Mouse (Mus musculus) limb, embryonic 15.5 days (tissue): ENCODE measurements around the gene Gm10024. TPM values are rescaled to one million over a fixed set of nuclear protein-coding genes. Genes with fewer than 3 reads are reported as not detected.
"Not testable (repeated sequence)": the region's sequence is repeated elsewhere in the genome, so short reads cannot be mapped to it uniquely, and the experiment has no call there.

Experiments used
- ATAC-seq: fragments of 200-750 bp; cut with Nextera tagmentation; 2 replicates; pipeline ENCODE4 v1.8.0; 2017; ENCODE audit warnings: low read depth, moderate TSS enrichment; ENCODE audit not compliant: insufficient number of reproducible peaks, low FRiP score, low TSS enrichment
- H3K27ac ChIP-seq: fragments of 300-500 bp; sonication (generic); 2 replicates; pipeline ENCODE4 v1.5.1; 2015; ENCODE audit warnings: moderate library complexity, mild to moderate bottlenecking, inconsistent platforms
- H3K27me3 ChIP-seq: fragments of 300-500 bp; sonication (generic); 2 replicates; pipeline ENCODE4 v1.6.1; 2015; ENCODE audit warnings: inconsistent platforms
- H3K36me3 ChIP-seq: fragments of 300-500 bp; sonication (generic); 2 replicates; pipeline ENCODE4 v1.6.1; 2015; ENCODE audit warnings: inconsistent platforms
- H3K4me1 ChIP-seq: fragments of 300-500 bp; sonication (generic); 2 replicates; pipeline ENCODE4 v1.6.1; 2015; ENCODE audit warnings: inconsistent platforms
- H3K4me2 ChIP-seq: fragments of 300-500 bp; sonication (generic); 2 replicates; pipeline ENCODE4 v1.6.1; 2015; ENCODE audit warnings: mild to moderate bottlenecking, inconsistent platforms
- H3K4me3 ChIP-seq: fragments of 300-500 bp; sonication (generic); 2 replicates; pipeline ENCODE4 v1.5.1; 2015; ENCODE audit warnings: mild to moderate bottlenecking, inconsistent platforms
- H3K9ac ChIP-seq: fragments of 300-500 bp; sonication (generic); 2 replicates; pipeline ENCODE4 v1.6.1; 2015; ENCODE audit warnings: inconsistent platforms
- H3K9me3 ChIP-seq: fragments of 300-500 bp; sonication (generic); 2 replicates; pipeline ENCODE4 v1.6.1; 2016; ENCODE audit warnings: inconsistent platforms
- WGBS: fragments of 180-500 bp; shearing (Covaris S2); methylation state at CpG from one replicate; pipeline ENCODE4 v1.1.7; 2015; 5-methylcytosine and 5-hydroxymethylcytosine counted together
- polyA plus RNA-seq: library from polyadenylated mRNA; unstranded; fragments of >200 nt; fragmentation: Nextera tagmentation; extraction: Ambion mirVana; gene quantifications from 2 replicates; pipeline ENCODE4 v1.2.1, GENCODE M21; 2015

Gm10024 gene
- polyA plus RNA-seq, 1 experiment from 2014 or later: 1.2 TPM

DNA sequence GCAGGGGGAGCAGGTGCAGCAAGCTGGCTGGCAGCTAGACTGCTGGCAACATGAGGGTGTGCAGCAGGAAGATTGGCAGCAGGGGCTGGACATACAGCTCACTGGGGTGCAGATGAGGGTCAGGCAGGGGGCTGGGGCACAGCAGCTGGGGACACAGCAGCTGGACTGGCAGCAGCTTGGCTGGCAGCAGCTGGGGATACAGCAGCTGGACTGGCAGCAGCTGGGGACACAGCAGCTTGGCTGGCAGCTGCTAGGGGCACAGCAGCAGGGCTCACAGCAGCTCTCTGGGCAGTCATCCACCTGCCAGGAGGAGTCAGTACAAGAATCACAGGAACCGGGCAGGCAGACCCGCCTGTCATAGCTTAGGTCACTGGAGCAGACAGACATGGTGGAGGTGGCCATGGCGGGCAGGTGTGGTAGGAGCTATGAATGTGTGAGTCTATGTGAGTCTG, 20.9 kb upstream of the Gm10024 start, which contains the start of gene Gm19402:
Gm19402 (minus strand) TSS at position 402 of the 452 bp plus-strand sequence.
- not testable (repeated sequence) for ATAC-seq, H3K27ac ChIP-seq, H3K36me3 ChIP-seq, H3K4me3 ChIP-seq, H3K4me2 ChIP-seq, H3K9me3 ChIP-seq, H3K9ac ChIP-seq
- Histone ChIP-seq H3K4me1 (peaks cover 12% of the 10 kb centered on the region; the same call in 1 of the 2 replicates), H3K27me3 (peaks cover 26% of the 10 kb centered on the region)
- 74% methylated on average over 3 of the region's 3 CpGs for WGBS

DNA sequence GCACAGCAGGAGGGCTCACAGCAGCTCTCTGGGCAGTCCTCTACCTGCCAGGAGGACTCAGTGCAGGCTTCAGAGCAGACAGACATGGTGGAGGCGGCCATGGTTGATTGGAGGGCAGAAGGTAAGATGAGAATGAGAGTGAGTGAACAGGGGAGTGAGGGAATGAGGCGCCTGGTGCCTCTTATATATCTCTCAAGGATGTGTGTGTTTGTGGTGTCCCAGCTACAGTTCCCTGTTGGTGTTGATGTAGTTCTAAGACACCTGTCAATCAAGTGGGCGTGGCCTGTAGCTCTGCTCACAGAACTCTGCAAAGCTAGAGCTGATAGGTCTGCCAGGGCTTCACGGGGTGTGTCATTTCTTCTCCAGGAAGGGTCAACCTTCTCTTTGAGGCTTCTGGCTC, 14.1 kb upstream of the Gm10024 start, which contains the start of gene Gm9508:
Gm9508 (minus strand) TSS at position 101 of the 400 bp plus-strand sequence.
- ATAC-seq: no peak

DNA sequence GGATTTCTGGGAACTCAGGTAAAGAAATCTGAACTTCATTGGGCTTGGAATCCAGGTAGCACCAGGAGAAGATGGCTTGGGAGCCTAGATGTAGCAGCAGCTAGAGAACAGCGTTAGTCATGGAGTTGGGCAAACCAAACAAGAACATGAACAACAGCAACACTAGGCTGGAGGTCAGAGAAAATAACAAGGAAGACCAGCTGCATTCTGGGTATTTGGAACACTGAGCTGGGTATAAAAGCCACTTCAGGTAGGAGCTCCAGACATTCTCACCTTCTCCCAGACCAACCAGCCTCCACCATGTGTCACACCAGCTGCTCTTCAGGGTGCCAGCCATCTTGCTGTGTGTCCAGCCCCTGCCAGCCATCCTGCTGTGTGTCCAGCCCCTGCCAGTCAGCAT, 4.9 kb upstream of the Gm10024 start, which contains the start of gene Gm10272:
Gm10272 (plus strand) TSS at position 301 of the 400 bp plus-strand sequence.
- H3K36me3 ChIP-seq: no peaks in the 10 kb centered on the region
- no peaks in the 10 kb centered on the region for H3K4me1 ChIP-seq
- H3K27me3 ChIP-seq: no peaks in the 10 kb centered on the region
- peaks cover 3% of the 10 kb centered on the region; the same call in 1 of the 2 replicates for H3K9me3 ChIP-seq
- H3K4me2 ChIP-seq: no peak within 1 kb of the TSS
- WGBS: 93% methylated on average over 1 of the region's 1 CpGs
- no peak within 1 kb of the TSS for H3K4me3 ChIP-seq
- no peak within 1 kb of the TSS for H3K27ac ChIP-seq
- H3K9ac ChIP-seq: no peak within 1 kb of the TSS
- no peak for ATAC-seq

More for the DNA sequence above, 14.1 kb upstream of the Gm10024 start, which contains the start of gene Gm9508:
- Histone ChIP-seq H3K27me3 (no peaks in the 10 kb centered on the region), H3K36me3 (no peaks in the 10 kb centered on the region), H3K4me1 (0 out of 2 replicates have a peak, but pooled peaks cover 4% of the 10 kb centered on the region), H3K27ac (no peak within 1 kb of the TSS), H3K9ac (no peak within 1 kb of the TSS), H3K9me3 (no peaks in the 10 kb centered on the region), H3K4me2 (no peak within 1 kb of the TSS), H3K4me3 (no peak within 1 kb of the TSS)
- 37% methylated on average over 4 of the region's 4 CpGs for WGBS

DNA sequence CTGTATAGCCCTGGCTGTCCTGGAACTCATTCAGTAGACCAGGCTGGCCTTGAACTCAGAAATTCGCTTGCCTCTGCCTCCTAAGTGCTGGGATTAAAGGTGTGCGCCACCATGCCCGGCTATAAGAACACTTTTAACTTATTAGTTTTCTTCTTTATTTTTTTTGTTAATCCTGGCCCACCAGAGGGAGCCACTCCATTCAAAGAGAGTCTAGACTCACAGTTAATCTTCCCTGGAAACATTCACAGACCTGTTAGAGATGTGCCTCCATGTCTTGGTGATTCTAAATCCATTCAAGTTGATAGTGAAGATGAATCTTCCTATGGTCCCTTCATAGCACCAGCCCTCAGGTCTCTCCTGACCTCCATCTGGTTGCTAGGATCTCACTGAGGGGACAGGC, 1.4 kb upstream of the Gm10024 start:
- Histone ChIP-seq H3K9me3 (no peaks in the 10 kb centered on the region; the same call in 1 of the 2 replicates), H3K36me3 (no peaks in the 10 kb centered on the region), H3K4me2 (no peak overlapping the region), H3K4me1 (no peaks in the 10 kb centered on the region), H3K27ac (no peak overlapping the region), H3K27me3 (no peaks in the 10 kb centered on the region), H3K4me3 (no peak overlapping the region), H3K9ac (no peak overlapping the region)
- no peak for ATAC-seq
- 80% methylated on average over 3 of the region's 3 CpGs for WGBS

DNA sequence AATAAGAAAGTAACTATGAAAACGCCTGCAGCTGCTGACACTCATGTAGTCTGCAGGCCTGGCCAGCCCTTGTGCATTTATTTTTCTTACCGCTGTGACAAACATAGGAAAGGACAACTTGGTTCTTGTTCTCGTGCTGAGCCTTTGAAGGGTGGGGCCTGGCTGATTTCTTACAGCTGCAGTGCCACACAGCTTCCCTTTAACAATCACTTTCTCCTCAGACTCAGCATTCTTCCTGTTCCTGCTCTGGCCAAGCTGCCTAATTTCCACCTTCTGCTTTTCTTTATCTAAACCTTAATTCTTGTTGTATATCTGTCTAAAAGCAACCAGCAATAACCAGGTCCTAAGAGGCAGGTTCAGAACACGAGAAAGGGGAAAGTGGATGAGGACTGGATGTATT, 2.5 kb downstream of the Gm10024 start:
- Histone ChIP-seq H3K4me1 (no peaks in the 10 kb centered on the region), H3K36me3 (no peaks in the 10 kb centered on the region), H3K9me3 (no peaks in the 10 kb centered on the region), H3K4me2 (no peak overlapping the region), H3K9ac (no peak overlapping the region), H3K4me3 (no peak overlapping the region), H3K27ac (no peak overlapping the region), H3K27me3 (no peaks in the 10 kb centered on the region)
- ATAC-seq: no peak
- 49% methylated on average over 4 of the region's 4 CpGs for WGBS

DNA sequence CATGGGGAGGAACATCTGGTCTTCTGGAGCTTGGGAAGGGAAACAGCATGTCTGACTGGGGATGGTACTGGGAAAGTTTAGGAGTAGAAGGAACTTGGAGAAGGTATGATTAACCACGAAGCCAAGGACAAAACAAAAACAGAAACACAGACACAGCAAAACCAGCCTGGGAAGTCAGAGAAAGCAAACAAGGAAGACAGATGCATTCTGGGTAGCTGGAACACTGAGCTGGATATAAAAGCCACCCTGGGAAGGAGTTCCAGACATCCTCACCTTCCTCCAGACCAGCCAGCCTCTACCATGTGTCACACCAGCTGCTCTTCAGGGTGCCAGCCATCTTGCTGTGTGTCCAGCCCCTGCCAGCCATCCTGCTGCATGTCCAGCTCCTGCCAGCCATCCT, 4.2 kb downstream of the Gm10024 start, which contains the start of gene Gm10142:
Gm10142 (plus strand) TSS at position 301 of the 400 bp plus-strand sequence.
- Histone ChIP-seq H3K36me3 (no peaks in the 10 kb centered on the region), H3K9me3 (no peaks in the 10 kb centered on the region), H3K4me1 (no peaks in the 10 kb centered on the region), H3K4me3 (no peak within 1 kb of the TSS), H3K27ac (no peak within 1 kb of the TSS), H3K9ac (no peak within 1 kb of the TSS), H3K4me2 (no peak within 1 kb of the TSS), H3K27me3 (no peaks in the 10 kb centered on the region)
- ATAC-seq: no peak
- WGBS: 76% methylated on average over 1 of the region's 1 CpGs

DNA sequence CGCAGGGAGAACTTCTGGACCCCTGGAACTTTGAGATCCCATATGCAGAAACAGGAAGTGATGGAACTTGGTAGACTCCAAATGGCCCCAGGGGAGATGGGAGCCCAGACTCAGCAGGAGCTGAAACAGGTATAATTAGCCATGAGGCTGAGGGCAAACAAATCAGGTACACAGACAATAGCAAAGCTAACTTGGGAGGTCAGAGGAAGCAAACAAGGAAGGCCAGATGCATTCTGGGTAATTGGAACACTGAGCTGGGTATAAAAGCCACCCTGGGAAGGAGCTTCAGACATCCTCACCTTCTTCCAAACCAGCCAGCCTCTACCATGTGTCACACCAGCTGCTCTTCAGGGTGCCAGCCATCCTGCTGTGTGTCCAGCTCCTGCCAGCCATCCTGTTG, 9.0 kb downstream of the Gm10024 start, which contains the start of gene Krtap12-1:
Krtap12-1 (plus strand) TSS at position 301 of the 400 bp plus-strand sequence.
- not testable (repeated sequence) for ATAC-seq, H3K36me3 ChIP-seq
- 87% methylated on average over 1 of the region's 1 CpGs for WGBS

DNA sequence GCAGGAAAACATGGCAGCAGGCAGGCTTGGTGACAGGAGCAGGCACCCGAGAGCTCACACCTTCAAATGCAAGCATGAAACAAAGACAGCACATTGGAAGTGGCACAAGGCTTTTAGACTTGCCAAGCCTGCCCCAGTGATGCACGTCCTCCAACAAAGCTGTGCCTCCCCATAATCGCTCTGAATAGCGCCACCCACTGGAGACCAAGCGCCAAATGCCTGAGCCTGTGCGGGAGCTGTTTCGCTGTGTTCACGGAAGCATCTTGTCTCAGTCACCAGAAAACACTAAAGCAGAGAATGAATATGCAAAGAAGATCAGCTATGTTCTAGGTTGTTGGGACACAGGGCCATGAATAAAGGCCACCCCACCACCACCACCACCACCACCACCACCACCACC, 13.6 kb downstream of the Gm10024 start:
- ATAC-seq: no peak
- no peak overlapping the region for H3K4me2 ChIP-seq
- no peaks in the 10 kb centered on the region for H3K36me3 ChIP-seq
- H3K4me3 ChIP-seq: no peak overlapping the region
- no peaks in the 10 kb centered on the region for H3K4me1 ChIP-seq
- no peak overlapping the region for H3K9ac ChIP-seq
- 72% methylated on average over 8 of the region's 8 CpGs for WGBS
- H3K9me3 ChIP-seq: no peaks in the 10 kb centered on the region
- H3K27me3 ChIP-seq: no peaks in the 10 kb centered on the region
- H3K27ac ChIP-seq: no peak overlapping the region

More for the DNA sequence above, 9.0 kb downstream of the Gm10024 start, which contains the start of gene Krtap12-1:
- not testable (repeated sequence) for H3K9ac ChIP-seq, H3K4me3 ChIP-seq, H3K27ac ChIP-seq, H3K27me3 ChIP-seq, H3K9me3 ChIP-seq, H3K4me2 ChIP-seq, H3K4me1 ChIP-seq

DNA sequence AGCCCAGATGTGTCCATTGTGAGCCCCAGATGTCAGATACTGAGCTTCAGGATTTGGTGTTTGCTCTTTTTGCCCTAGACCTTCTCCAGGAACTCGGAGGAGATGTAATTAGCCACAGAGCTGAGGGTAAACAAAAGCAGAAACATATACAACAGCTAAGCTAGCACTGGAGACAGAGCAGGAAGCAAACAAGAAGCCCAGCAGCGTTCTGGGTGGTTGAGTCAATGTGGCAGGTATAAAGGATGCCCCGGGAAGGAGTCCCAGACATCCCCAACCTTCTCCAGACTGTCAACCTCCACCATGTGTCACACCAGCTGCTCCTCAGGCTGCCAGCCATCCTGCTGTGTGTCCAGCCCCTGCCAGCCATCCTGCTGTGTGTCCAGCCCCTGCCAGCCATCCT, 14.9 kb downstream of the Gm10024 start, which contains the start of gene Gm10100:
Gm10100 (plus strand) TSS at position 301 of the 400 bp plus-strand sequence.
- Histone ChIP-seq H3K27me3 (no peaks in the 10 kb centered on the region), H3K4me3 (no peak within 1 kb of the TSS), H3K27ac (no peak within 1 kb of the TSS), H3K9ac (no peak within 1 kb of the TSS), H3K9me3 (no peaks in the 10 kb centered on the region), H3K4me1 (no peaks in the 10 kb centered on the region), H3K4me2 (no peak within 1 kb of the TSS), H3K36me3 (no peaks in the 10 kb centered on the region)
- no peak for ATAC-seq
- 27% methylated on average over 3 of the region's 3 CpGs for WGBS

DNA sequence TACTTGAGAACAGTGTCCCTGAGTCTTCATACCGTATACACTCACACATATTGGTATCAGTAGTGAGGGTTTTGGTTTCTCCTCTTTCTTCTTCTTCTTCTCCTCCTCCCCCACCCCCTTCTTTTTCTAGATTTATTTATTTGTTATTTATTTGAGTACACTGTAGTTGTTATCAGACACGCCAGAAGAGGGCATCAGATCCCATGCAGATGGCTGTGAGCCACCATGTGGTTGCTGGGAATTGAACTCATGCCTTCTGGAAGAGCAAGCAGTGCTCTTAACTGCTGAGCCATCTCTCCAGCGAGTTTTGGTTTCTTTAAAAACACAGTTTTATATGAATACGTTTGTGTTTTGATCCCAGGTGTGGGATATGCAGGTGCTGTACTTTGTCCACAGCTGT, 17.0 kb downstream of the Gm10024 start:
- no peak for ATAC-seq
- 61% methylated on average over 4 of the region's 4 CpGs for WGBS
- no peaks in the 10 kb centered on the region for H3K36me3 ChIP-seq
- no peak overlapping the region for H3K4me3 ChIP-seq
- no peak overlapping the region for H3K27ac ChIP-seq
- H3K9me3 ChIP-seq: no peaks in the 10 kb centered on the region
- no peak overlapping the region for H3K9ac ChIP-seq
- no peak overlapping the region for H3K4me2 ChIP-seq
- H3K27me3 ChIP-seq: no peaks in the 10 kb centered on the region
- no peaks in the 10 kb centered on the region for H3K4me1 ChIP-seq

DNA sequence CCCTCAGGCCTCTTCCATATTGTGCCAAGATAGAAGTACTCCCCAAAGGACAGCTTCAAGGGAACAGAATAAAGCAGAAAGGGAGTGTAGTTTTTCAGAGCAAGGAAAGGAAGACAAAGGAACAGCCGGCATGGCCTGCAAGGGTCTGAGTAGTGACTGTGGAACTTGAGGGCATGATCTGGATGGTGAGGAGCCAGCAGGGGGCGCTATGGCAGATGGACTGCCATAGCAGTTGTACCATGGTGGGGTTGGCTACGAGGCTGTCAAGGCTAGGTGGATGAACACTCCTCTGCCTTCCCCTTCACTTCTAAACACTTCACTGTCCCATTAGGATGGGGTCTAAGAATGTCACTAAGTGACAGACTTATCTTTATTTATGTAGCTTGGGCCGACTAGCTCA, 18.0 kb downstream of the Gm10024 start:
- Histone ChIP-seq H3K27me3 (no peaks in the 10 kb centered on the region), H3K4me3 (no peak overlapping the region), H3K36me3 (no peaks in the 10 kb centered on the region), H3K4me2 (no peak overlapping the region), H3K27ac (no peak overlapping the region), H3K9me3 (no peaks in the 10 kb centered on the region), H3K9ac (no peak overlapping the region), H3K4me1 (no peaks in the 10 kb centered on the region)
- ATAC-seq: no peak
- 40% methylated on average over 4 of the region's 4 CpGs for WGBS

DNA sequence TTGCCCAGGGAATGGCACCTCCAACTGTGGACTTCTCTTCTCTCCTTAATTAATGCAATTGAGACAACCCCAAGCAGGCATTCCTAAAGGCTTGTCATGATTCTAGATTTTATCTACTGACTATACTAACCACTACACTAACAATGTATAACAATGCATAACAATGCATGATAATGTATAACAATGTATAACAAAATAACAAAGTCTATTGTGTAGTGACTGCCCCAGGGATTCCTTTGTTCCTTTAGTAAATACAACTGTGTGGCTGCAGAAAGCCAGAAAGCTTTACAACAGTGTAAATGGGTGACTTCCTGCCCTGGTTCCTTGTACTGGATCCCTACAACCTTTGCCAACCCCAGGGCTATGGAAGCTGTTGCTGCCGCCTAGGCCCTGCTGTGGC, 24.7 kb downstream of the Gm10024 start:
- H3K4me3 ChIP-seq: no peak overlapping the region
- H3K4me2 ChIP-seq: no peak overlapping the region
- ATAC-seq: no peak
- no peak overlapping the region for H3K9ac ChIP-seq
- H3K36me3 ChIP-seq: no peaks in the 10 kb centered on the region
- no peaks in the 10 kb centered on the region for H3K4me1 ChIP-seq
- H3K9me3 ChIP-seq: peaks cover 4% of the 10 kb centered on the region; the same call in 1 of the 2 replicates
- WGBS: 94% methylated on average over 1 of the region's 1 CpGs
- H3K27ac ChIP-seq: no peak overlapping the region
- H3K27me3 ChIP-seq: no peaks in the 10 kb centered on the region
